Mouse (Mus musculus) macrophage (primary cell): ENCODE results near the gene Polr3g. TPM values are rescaled to one million over a fixed set of nuclear protein-coding genes. Genes with fewer than 3 reads are reported as not detected.
"Not testable (repeated sequence)": the region's sequence is repeated elsewhere in the genome, so short reads cannot be mapped to it uniquely, and the experiment has no call there.

Source experiments
- H3K27ac ChIP-seq: fragments of 350-480 bp; formaldehyde crosslinking; 2 replicates; pipeline ENCODE4 v1.9.0; 2021
- H3K36me3 ChIP-seq: fragments of 350-480 bp; formaldehyde crosslinking; 2 replicates; pipeline ENCODE4 v1.9.0; 2021; ENCODE audit errors: inconsistent target
- H3K4me3 ChIP-seq: fragments of 350-480 bp; formaldehyde crosslinking; 2 replicates; pipeline ENCODE4 v1.9.0; 2021; ENCODE audit errors: inconsistent target
- H3K79me2 ChIP-seq: fragments of 350-480 bp; formaldehyde crosslinking; 2 replicates; pipeline ENCODE4 v1.9.0; 2021; ENCODE audit errors: inconsistent target
- WGBS: methylation state at CpG from one replicate; pipeline ENCODE4 v1.1.7; 2026; ENCODE audit warnings: inconsistent platforms; ENCODE audit not compliant: missing documents; 5-methylcytosine and 5-hydroxymethylcytosine counted together
- polyA plus RNA-seq: library from polyadenylated mRNA; stranded (reverse); fragments of 250-400 nt; gene quantifications from 3 replicates; pipeline ENCODE4 v1.2.4, GENCODE M21; 2018; ENCODE audit warnings: inconsistent platforms

The Polr3g gene
- polyA plus RNA-seq, 1 experiment from 2014 or later = 8.5 TPM

DNA sequence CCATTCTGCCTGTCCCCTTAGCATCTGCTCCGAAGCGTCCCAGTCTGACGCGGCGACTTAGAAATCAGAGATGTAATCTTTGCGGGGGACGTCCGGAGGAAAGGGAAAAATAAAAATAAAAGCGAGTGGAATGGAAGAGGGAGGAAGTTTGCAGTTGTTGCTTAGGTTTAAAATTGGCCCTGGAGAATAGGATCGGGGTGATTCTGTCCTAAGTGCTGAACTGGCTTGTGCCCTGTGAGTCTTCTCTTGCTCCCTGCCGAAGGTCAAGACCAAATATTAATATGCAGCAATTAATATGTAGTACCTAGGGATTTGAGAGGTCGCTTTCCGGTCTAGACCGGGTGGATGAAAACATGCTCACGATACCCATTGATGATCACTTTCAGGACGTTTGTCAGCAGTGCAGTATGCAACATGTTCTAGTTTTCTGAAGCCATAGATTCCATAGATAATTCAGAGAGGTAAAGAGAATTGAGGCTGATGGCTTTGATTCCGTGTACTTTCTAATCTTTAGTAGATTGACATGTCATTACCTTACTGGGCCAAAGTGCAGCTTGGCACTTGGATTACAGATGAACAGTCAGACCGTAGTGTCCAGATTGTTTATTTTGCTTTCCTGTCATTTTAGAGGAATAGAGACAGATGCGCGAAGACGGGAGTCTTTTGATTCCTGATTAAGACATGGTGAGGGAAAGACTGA lies 52.6 kb downstream of the Polr3g start:
- Histone ChIP-seq H3K79me2 (peaks cover 54% of the 10 kb centered on the region), H3K4me3 (peak overlapping the region; percentile 91), H3K36me3 (no peaks in the 10 kb centered on the region), H3K27ac (peak overlapping the region; percentile 38)
- 13% methylated on average over 21 of the region's 21 CpGs for WGBS

DNA sequence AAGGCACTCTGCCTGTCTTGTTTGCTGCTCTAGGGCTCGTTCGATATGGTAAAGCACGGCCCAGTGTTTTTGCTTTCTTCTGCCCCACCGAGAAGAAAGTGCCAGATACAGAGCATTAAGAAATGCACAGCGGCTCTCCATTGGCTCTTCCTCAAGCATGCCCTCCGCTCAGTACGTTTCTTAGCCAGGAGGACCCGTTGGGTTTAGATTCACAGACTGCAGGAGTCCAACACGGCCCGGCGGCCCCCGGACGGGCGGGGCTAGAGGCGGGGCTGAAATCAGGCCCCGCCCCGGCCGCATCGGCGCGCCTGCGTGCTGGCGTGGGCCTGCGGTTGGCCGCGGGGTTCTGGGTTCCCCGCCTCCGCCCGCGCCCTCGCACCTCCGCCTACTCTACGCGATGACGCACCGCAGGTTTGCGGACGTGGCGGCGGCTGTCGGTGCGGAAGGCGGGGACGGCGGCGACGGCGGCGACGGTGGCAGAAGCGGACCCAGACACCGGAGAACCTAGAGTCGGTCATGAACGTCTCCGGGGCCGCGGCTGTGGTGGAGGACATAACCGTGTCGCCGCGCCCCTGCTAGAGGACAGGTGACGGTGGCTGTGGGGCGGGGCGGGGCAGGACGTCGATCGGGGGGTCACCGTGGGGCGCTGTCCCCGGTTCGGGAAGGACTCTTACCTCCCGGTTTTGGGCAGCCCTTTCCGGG lies 53.3 kb downstream of the Polr3g start, which contains the start of gene Lysmd3:
TSS of gene Lysmd3 (plus strand) at position 313 of the 702 bp plus-strand sequence.
- 1% methylated on average over 73 of the region's 73 CpGs for WGBS
- H3K4me3 ChIP-seq = peak within 1 kb of the TSS; percentile 91
- peaks cover 47% of the 10 kb centered on the region for H3K79me2 ChIP-seq
- no peaks in the 10 kb centered on the region for H3K36me3 ChIP-seq
- H3K27ac ChIP-seq = peak within 1 kb of the TSS; percentile 38

DNA sequence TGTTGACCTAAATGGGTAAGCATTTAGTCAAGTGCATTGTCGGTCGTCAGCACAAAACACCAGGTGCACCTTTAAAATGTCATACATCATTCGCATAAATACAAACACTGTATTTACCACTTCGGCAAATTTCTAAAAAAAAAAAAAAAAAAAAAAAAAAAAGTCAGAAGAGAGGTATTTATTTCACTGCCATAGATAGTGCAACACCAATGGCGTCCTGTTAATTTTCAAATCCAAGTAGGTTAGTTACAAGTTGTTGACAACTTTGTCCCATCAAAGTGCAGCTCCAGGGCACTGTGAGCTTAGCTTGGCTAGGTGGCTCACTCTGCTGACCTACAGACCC lies 53.8 kb downstream of the Polr3g start:
- Histone ChIP-seq H3K4me3 (peak overlapping the region; percentile 41), H3K27ac (peak overlapping the region; percentile 35), H3K79me2 (peaks cover 42% of the 10 kb centered on the region), H3K36me3 (no peaks in the 10 kb centered on the region)
- WGBS = 26% methylated on average over 5 of the region's 5 CpGs

DNA sequence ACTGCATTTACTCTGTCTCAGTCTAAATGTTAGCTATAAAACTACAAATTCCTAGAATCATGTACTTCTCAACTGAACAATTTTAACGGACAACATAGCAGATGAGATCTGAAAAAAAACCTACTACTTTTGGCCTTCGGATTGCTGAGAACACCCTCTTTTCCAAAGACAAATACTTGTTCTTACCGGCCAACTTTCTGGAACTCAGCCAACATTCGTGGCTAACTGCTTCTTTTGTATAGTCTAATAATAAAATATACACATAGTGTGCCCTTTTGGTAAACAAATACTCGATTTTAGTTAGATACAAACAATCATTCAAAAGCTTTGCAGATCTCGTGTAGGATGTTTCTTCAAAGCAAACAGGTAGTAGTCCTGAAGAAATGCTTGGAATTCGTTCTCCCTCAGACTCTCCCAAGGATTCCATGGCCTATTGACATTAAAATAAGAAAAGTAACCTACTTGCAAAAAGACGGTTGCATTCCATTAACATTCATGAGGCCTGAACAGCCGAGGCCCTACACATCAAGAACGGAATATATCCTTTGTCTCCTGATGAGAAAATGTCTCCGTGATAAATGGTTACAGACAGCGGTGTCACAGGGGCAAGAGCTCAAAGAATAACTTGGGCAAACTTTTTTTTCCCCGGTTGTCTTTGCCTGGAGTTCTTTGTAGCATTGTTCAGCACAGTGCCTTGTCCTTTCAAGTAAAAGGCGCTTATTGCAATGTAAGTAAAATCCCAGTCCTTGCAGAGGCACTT lies 54.5 kb downstream of the Polr3g start:
- H3K79me2 ChIP-seq = peaks cover 35% of the 10 kb centered on the region
- H3K27ac ChIP-seq = no peak overlapping the region
- 86% methylated on average over 14 of the region's 14 CpGs for WGBS
- H3K4me3 ChIP-seq = no peak overlapping the region
- H3K36me3 ChIP-seq = no peaks in the 10 kb centered on the region

DNA sequence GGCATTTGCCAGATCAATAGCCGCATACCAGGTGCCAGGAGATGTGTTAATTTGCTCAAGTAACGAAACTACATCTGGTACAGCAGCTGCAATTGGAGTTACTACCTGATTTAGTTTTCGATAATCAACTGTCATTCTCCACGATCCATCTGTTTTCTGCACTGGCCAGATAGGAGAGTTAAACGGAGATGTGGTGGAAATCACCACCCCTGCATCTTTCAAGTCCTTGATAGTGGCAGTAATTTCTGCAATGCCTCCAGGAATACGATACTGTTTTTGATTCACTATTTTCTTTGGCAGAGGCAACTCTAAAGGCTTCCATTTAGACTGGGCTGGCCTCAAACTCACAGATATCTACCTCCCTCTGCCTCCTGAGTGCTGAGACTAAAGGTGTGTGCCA lies 60.4 kb downstream of the Polr3g start:
- H3K27ac ChIP-seq, H3K36me3 ChIP-seq, H3K4me3 ChIP-seq, H3K79me2 ChIP-seq: not testable (repeated sequence)
- WGBS = no CpG with 5 or more reads among the region's 6 CpGs

DNA sequence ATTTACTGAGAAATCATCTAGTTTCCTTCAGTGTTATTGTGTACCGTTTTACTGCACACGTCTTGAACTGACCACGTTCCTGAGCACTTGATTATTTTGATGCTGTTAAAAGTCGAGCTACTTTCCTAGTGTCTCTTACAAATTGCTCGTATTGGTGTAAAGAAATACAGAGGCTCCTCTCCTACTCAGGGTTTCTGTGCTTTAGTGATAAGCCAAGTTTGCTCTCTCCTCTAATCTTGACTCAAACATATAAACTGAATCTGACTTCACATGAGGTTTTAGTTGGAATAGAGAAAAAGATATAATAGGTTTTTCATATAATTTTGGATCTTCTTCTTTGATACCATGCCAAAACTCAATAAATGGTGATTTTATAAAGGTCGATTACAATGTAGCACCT lies 64.5 kb downstream of the Polr3g start:
- Histone ChIP-seq H3K4me3 (no peak overlapping the region), H3K36me3 (no peaks in the 10 kb centered on the region), H3K79me2 (no peaks in the 10 kb centered on the region), H3K27ac (no peak overlapping the region)
- 88% methylated on average over 6 of the region's 6 CpGs for WGBS

DNA sequence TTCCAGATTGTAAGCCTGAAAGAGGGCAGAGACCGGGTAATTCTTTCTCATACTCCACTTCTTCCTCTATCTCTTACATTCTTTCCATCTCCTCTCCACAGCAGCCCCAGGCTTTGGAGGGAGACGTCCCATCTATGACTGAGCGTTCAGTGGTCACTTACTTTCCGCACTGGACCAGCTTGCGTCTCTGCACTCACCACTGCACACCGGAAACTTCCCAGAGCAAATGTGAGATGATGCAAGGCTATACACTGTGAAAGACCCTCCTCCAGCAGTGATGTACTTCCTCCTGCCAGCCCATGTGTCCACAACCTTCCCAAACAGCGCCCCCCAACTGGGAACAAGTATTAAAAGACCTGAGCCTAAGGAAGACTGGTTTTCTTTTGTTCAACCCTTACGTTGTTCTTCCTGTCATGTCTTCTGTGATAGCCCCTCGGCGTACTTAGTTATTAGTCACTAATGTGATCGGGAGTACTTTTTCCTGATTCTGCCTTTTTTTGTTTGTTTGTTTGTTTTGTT lies 66.7 kb downstream of the Polr3g start:
- H3K4me3 ChIP-seq = no peak overlapping the region
- WGBS = 93% methylated on average over 11 of the region's 11 CpGs
- no peak overlapping the region for H3K27ac ChIP-seq
- no peaks in the 10 kb centered on the region for H3K79me2 ChIP-seq
- no peaks in the 10 kb centered on the region for H3K36me3 ChIP-seq

DNA sequence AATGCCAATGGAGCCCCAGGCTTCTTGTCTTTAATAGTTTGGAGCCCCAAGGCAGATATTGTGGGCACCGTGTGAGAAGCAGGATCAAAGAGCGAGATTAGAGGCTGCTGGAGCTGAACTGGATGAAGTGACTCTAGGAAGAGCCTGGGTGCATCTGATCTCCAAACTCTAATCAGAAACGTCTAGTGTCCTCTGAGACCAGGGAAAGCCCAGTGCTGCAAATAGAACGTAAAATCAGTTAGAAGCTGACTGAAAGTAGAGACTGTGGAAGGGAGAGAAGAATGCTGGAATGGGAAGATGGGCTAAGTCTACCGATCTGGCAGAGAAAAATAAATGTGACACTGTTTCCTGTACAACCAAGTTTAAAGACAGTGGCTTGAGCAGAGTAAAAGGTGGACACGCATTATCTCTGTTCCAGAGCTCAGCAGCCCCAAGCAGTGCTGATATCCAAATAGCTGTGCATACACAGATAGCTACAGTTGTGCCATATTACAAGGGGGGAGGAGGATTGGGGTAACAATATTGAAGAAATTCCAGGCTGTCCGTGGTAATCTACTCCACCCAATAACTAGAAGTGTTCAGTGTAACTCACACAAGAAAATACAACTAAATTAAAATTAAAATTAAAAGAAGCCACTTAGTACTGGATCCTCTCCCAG lies 68.2 kb downstream of the Polr3g start:
- WGBS = 73% methylated on average over 7 of the region's 7 CpGs
- Histone ChIP-seq H3K36me3 (no peaks in the 10 kb centered on the region), H3K79me2 (no peaks in the 10 kb centered on the region), H3K4me3 (no peak overlapping the region), H3K27ac (no peak overlapping the region)

DNA sequence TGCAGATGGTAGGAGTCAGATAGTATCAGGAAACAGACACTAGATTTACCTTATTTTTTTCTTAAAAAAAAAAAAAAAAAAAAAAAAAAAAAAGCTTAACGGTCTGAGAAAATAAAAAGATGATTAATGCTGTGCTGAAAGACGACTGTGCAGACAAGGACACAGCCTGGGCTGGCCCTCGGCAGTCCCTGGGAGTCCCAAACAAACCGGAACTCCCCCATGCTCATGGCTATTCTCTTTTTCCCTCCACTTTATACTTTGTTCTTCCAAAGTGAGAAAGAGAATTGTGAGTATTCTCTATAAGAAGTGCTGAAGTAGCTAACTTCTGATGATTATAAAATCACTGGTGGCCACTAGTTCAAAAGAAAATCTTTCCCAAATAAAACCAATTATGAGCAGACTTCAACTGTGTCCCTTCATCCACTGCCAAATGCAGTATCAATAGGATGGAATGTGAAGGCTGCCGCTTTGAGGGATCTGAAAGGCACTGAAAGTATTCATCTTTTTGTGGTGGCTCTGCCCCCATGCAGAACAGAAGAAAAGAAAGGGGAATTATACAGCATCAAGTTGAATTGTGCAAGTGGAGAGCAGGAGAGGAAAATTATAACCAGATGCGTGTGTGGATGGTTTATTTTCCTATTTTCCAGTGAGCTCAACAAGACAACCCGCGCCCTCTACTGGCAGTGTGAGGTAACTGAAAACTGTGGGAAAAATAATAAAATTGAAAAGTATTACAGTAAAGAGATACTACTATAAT lies 69.3 kb downstream of the Polr3g start:
- Histone ChIP-seq H3K27ac (no peak overlapping the region), H3K79me2 (no peaks in the 10 kb centered on the region), H3K4me3 (no peak overlapping the region), H3K36me3 (no peaks in the 10 kb centered on the region)
- WGBS = 16% methylated on average over 8 of the region's 8 CpGs

DNA sequence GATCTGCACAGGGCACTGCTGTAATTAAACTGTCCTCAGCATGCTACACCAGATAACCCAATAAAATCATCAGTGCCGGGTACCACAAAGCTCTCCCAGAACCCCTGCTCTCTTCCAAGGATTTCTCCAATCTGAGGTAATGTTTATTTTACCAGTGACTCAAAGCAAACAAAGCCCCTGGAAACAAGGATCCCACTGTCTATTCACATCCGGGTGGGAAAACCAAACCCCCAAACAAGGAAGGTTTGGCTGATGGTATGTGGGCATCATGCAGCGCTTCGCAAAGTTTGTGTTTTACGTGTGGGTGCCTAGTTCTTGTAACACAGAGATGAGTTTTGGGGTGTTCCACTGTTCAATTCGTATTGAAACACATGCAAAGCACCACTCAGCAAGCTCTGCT lies 69.9 kb downstream of the Polr3g start:
- H3K4me3 ChIP-seq = no peak overlapping the region
- WGBS = 55% methylated on average over 6 of the region's 6 CpGs

DNA sequence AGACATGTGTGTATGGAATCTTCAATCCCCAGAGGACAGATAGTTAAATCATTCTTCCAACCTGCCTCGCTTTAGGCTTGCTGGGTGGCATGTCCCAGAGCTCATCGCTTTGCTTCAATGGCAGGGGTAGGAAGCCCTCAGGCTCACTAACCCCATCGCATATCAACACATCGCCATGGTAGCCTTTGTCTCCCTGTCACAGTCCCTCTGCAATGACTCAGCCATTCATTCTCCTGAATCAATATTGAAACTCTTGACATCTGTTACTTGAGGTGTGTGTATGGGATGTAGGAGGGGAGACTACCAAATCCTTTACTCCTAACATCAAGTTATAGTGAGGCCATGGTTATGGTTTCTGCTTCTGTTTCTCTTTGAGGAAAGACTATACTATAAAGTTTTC lies 71.2 kb downstream of the Polr3g start:
- 76% methylated on average over 4 of the region's 4 CpGs for WGBS
- no peaks in the 10 kb centered on the region for H3K79me2 ChIP-seq
- H3K27ac ChIP-seq = no peak overlapping the region
- no peaks in the 10 kb centered on the region for H3K36me3 ChIP-seq
- no peak overlapping the region for H3K4me3 ChIP-seq

More for the DNA sequence above, 69.9 kb downstream of the Polr3g start:
- Histone ChIP-seq H3K27ac (no peak overlapping the region), H3K79me2 (no peaks in the 10 kb centered on the region), H3K36me3 (no peaks in the 10 kb centered on the region)

DNA sequence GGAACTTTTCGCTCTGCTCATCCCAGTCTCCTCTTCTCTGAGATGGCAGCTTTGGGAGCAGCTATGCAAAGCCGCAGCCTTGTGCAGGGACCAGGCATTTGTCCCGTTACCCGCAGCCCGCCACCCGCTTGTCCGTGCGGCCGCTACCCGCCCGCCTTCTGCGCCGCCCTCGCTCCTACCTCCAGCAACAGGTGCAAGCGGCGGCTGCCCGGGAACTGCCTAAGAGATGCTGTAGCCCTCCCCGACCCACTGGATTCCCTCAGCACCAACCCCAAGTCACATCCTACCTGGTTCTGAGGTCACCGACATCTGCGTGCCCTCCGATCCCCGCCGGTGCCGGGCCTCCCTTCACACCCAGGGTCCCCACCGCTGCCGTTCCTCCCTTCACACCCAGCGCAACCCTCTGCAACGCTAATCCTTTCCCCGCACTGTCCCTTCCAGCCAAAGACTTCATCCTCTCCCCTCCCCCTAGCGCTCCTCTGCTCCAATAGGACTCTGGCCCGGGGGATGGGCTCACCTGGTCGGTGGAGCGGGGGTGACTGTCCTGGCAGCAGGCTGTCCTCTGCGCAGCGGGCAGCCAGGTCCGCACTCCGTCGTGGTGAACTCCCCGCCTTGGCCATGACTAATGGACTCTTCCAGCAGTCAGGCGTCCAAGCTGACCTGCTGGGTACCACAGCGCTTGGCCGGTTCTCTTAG lies 77.9 kb downstream of the Polr3g start, which contains the start of gene Adgrv1:
TSS of gene Adgrv1 (minus strand) at position 435 of the 696 bp plus-strand sequence.
- H3K27ac ChIP-seq = no peak within 1 kb of the TSS
- no peaks in the 10 kb centered on the region for H3K79me2 ChIP-seq
- no peaks in the 10 kb centered on the region for H3K36me3 ChIP-seq
- no peak within 1 kb of the TSS for H3K4me3 ChIP-seq
- 9% methylated on average over 42 of the region's 42 CpGs for WGBS

DNA sequence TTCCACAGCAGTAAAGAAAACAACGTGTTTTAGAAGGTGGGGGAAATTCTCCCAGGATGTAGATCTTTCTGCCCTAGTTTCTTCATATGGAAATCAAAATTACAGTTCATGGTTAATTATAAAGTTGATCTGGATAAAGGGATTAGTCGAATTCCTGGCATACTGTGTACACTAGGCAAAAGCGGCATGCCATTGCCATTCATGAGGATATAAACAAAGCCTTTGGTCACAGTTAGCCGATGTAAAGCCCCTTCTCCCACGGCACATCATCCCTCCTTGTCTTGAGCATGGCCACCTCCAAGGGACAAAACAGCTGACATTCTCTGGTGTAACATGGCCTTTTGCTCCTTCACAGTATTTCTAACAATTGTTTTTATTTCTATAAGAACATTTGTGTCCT lies 80.2 kb downstream of the Polr3g start:
- Histone ChIP-seq H3K79me2 (no peaks in the 10 kb centered on the region), H3K4me3 (no peak overlapping the region), H3K36me3 (no peaks in the 10 kb centered on the region), H3K27ac (no peak overlapping the region)
- 87% methylated on average over 5 of the region's 5 CpGs for WGBS
